ENCODE assay signal across 9 mouse cellular contexts in genomic region chr15:78875537-78875936, GRCm38 (mm10). TPM values are rescaled to one million over a fixed set of nuclear protein-coding genes. Genes with fewer than 3 reads are reported as not detected.
A peak's percentile ranks its signal among the peaks of the same experiment; 100 is the strongest.
DNase-seq lines count a peak whose midpoint lies in the region; ATAC-seq and TF ChIP-seq lines count a peak whose summit lies in the region.
"Had no signal": no experiment of that assay in that cellular context is flagged by ENCODE, and none has a peak within 500 bp of the region (broad histone marks: within the 10 kb centered on the region; RNA-seq: fewer than 3 reads in every experiment).

No protein-coding gene starts in this region.

- peak overlapping the region; percentile 97 for H3K27ac ChIP-seq in kidney, postnatal 0 days
- H3K27ac ChIP-seq in forebrain, embryonic 12.5 days = peak overlapping the region; percentile 98
- peak overlapping the region; percentile 60; the same call in 1 of the 2 replicates for H3K27ac ChIP-seq in limb, embryonic 11.5 days (replicated peaks; ENCODE audit: low read depth, low read length)
- peak overlapping the region; percentile 99 for H3K27ac ChIP-seq in neural tube, embryonic 15.5 days (replicated peaks)

- DNase-seq in kidney, postnatal 0 days (ENCODE audit: low spot score) = no peak
- DNase-seq in kidney, postnatal 10 days = no peak
- DNase-seq in limb, embryonic 11.5 days (ENCODE audit: low spot score) = no peak
- DNase-seq in layer of hippocampus, adult 11-12 months (ENCODE audit: low spot score) = no peak
- no peak for DNase-seq in adrenal gland, postnatal 10 days

- H3K4me2 ChIP-seq in kidney, postnatal 0 days (ENCODE audit: low read length) = peak overlapping the region; percentile 78; the same call in 1 of the 2 replicates
- H3K4me2 ChIP-seq in forebrain, embryonic 12.5 days = no peak overlapping the region
- H3K4me2 ChIP-seq in limb, embryonic 11.5 days (ENCODE audit: low read depth, severe bottlenecking) = no peak overlapping the region; the same call in 1 of the 2 replicates
- H3K4me2 ChIP-seq in neural tube, embryonic 15.5 days = peak overlapping the region; percentile 90

- H3K4me1 ChIP-seq in kidney, postnatal 0 days (replicated peaks; ENCODE audit: insufficient read depth, low read length) = peaks cover 14% of the 10 kb centered on the region; the same call in 1 of the 2 replicates
- peaks cover 42% of the 10 kb centered on the region for H3K4me1 ChIP-seq in forebrain, embryonic 12.5 days
- H3K4me1 ChIP-seq in limb, embryonic 11.5 days (ENCODE audit: control insufficient read depth, insufficient read depth, low read length) = peaks cover 15% of the 10 kb centered on the region
- peaks cover 41% of the 10 kb centered on the region for H3K4me1 ChIP-seq in neural tube, embryonic 15.5 days

- TF ChIP-seq CTCF in kidney, postnatal 0 days (IDR thresholded peaks at IDR 0.05; ENCODE audit: low read depth) = no peak

- 71% methylated on average over 5 of the region's 5 CpGs for WGBS in kidney, postnatal 0 days
- WGBS in forebrain, embryonic 12.5 days = 84% methylated on average over 5 of the region's 5 CpGs
- 75% methylated on average over 5 of the region's 5 CpGs for WGBS in limb, embryonic 11.5 days
- WGBS in neural tube, embryonic 15.5 days = 77% methylated on average over 5 of the region's 5 CpGs

- 0 out of 2 replicates have a peak overlapping the region, but pooled peaks have one; percentile 58 for H3K4me3 ChIP-seq in kidney, postnatal 0 days (replicated peaks; ENCODE audit: low read depth, low read length)
- no peak overlapping the region for H3K4me3 ChIP-seq in forebrain, embryonic 12.5 days (replicated peaks)
- no peak overlapping the region for H3K4me3 ChIP-seq in limb, embryonic 11.5 days (ENCODE audit: low read depth, low read length)
- peak overlapping the region; percentile 79 for H3K4me3 ChIP-seq in neural tube, embryonic 15.5 days (replicated peaks)

- ATAC-seq in kidney, postnatal 0 days (replicated peaks; ENCODE audit: low FRiP score, low read depth) = no peak
- ATAC-seq in forebrain, embryonic 12.5 days (ENCODE audit: low FRiP score) = no peak
- no peak for ATAC-seq in limb, embryonic 11.5 days (ENCODE audit: insufficient number of reproducible peaks, low FRiP score, low TSS enrichment, low read depth)
- ATAC-seq in neural tube, embryonic 15.5 days (ENCODE audit: low FRiP score) = no peak

- no peaks in the 10 kb centered on the region for H3K9me3 ChIP-seq in kidney, postnatal 0 days (replicated peaks; ENCODE audit: low read length)
- H3K9me3 ChIP-seq in forebrain, embryonic 12.5 days = no peaks in the 10 kb centered on the region
- H3K9me3 ChIP-seq in limb, embryonic 11.5 days (ENCODE audit: control insufficient read depth, low read length) = no peaks in the 10 kb centered on the region
- no peaks in the 10 kb centered on the region for H3K9me3 ChIP-seq in neural tube, embryonic 15.5 days (replicated peaks)

- H3K9ac ChIP-seq in kidney, postnatal 0 days (ENCODE audit: low read depth, low read length) = no peak overlapping the region; the same call in 1 of the 2 replicates
- H3K9ac ChIP-seq in forebrain, embryonic 12.5 days = peak overlapping the region; percentile 87; the same call in 1 of the 2 replicates
- no peak overlapping the region for H3K9ac ChIP-seq in limb, embryonic 11.5 days (ENCODE audit: low read length)
- H3K9ac ChIP-seq in neural tube, embryonic 15.5 days (replicated peaks) = peak overlapping the region; percentile 81

- H3K27me3 ChIP-seq in kidney, postnatal 0 days (ENCODE audit: insufficient read depth, low read length) = no peaks in the 10 kb centered on the region
- H3K27me3 ChIP-seq in forebrain, embryonic 12.5 days = no peaks in the 10 kb centered on the region
- H3K27me3 ChIP-seq in limb, embryonic 11.5 days (ENCODE audit: control insufficient read depth, insufficient read depth, low read length) = no peaks in the 10 kb centered on the region
- H3K27me3 ChIP-seq in neural tube, embryonic 15.5 days (replicated peaks) = no peaks in the 10 kb centered on the region
- H3K27me3 ChIP-seq: Patski had no signal

- H3K36me3 ChIP-seq in kidney, postnatal 0 days (ENCODE audit: insufficient read depth, low read length) = 0 out of 2 replicates have a peak, but pooled peaks cover 2% of the 10 kb centered on the region
- H3K36me3 ChIP-seq in forebrain, embryonic 12.5 days (replicated peaks) = peaks cover 9% of the 10 kb centered on the region; the same call in 1 of the 2 replicates
- no peaks in the 10 kb centered on the region for H3K36me3 ChIP-seq in limb, embryonic 11.5 days (ENCODE audit: control insufficient read depth, insufficient read depth, low read length)
- no peaks in the 10 kb centered on the region for H3K36me3 ChIP-seq in neural tube, embryonic 15.5 days

RNA-seq across cellular contexts. Expression of gene Gga1, which starts 1.5 kb away (rescaled TPM):
- polyA plus RNA-seq in kidney, postnatal 0 days (2015; fragmentation: Nextera tagmentation; extraction: Ambion mirVana) = 41.5 and 42.8 TPM in 2 replicates
- 53.6 and 56.4 TPM in 2 replicates for polyA plus RNA-seq in forebrain, embryonic 12.5 days (2016; fragmentation: Nextera tagmentation; extraction: Ambion mirVana)
- polyA plus RNA-seq in limb, embryonic 11.5 days (2014; fragmentation: Nextera tagmentation; extraction: Ambion mirVana) = 30.9 and 32.7 TPM in 2 replicates
- 42.6 and 44.1 TPM in 2 replicates for polyA plus RNA-seq in neural tube, embryonic 15.5 days (2015; fragmentation: Nextera tagmentation; extraction: Ambion mirVana)
- total RNA-seq in adrenal gland, postnatal 10 days (2021) = 10 to 100 TPM; 48.8 to 50.6 TPM

RNA-seq across cellular contexts. Expression of gene Lgals2, which starts 20.2 kb away (rescaled TPM):
- 0.91 and 1.2 TPM in 2 replicates for polyA plus RNA-seq in kidney, postnatal 0 days (2015; fragmentation: Nextera tagmentation; extraction: Ambion mirVana)
- polyA plus RNA-seq in forebrain, embryonic 12.5 days (2016; fragmentation: Nextera tagmentation; extraction: Ambion mirVana) = not detected in 2 replicates
- polyA plus RNA-seq in limb, embryonic 11.5 days (2014; fragmentation: Nextera tagmentation; extraction: Ambion mirVana) = not detected in 2 replicates
- 26.1 TPM in 1 of 2 replicates, not detected in the other for polyA plus RNA-seq in neural tube, embryonic 15.5 days (2015; fragmentation: Nextera tagmentation; extraction: Ambion mirVana)
- total RNA-seq in adrenal gland, postnatal 10 days (2021) = 1 to 10 TPM; 1.8 to 5.1 TPM

RNA-seq across cellular contexts. Expression of gene Gm49510, which starts 23.9 kb away (rescaled TPM):
- 0.30 TPM in 1 of 2 replicates, not detected in the other for polyA plus RNA-seq in kidney, postnatal 0 days (2015; fragmentation: Nextera tagmentation; extraction: Ambion mirVana)
- polyA plus RNA-seq in forebrain, embryonic 12.5 days (2016; fragmentation: Nextera tagmentation; extraction: Ambion mirVana) = 0.18 TPM in 1 of 2 replicates, not detected in the other
- 0.92 and 1.0 TPM in 2 replicates for polyA plus RNA-seq in limb, embryonic 11.5 days (2014; fragmentation: Nextera tagmentation; extraction: Ambion mirVana)
- not detected in 2 replicates for polyA plus RNA-seq in neural tube, embryonic 15.5 days (2015; fragmentation: Nextera tagmentation; extraction: Ambion mirVana)
- total RNA-seq in adrenal gland, postnatal 10 days (2021) = not detected
- polyA plus RNA-seq: gonadal fat pad, adult 2 months had no signal

RNA-seq across cellular contexts. Expression of gene Sh3bp1, which starts 24.0 kb away (rescaled TPM):
- 19.6 and 24.6 TPM in 2 replicates for polyA plus RNA-seq in kidney, postnatal 0 days (2015; fragmentation: Nextera tagmentation; extraction: Ambion mirVana)
- polyA plus RNA-seq in forebrain, embryonic 12.5 days (2016; fragmentation: Nextera tagmentation; extraction: Ambion mirVana) = 10.3 TPM in 2 replicates
- polyA plus RNA-seq in limb, embryonic 11.5 days (2014; fragmentation: Nextera tagmentation; extraction: Ambion mirVana) = 45.0 and 50.9 TPM in 2 replicates
- 3.7 and 16.9 TPM in 2 replicates for polyA plus RNA-seq in neural tube, embryonic 15.5 days (2015; fragmentation: Nextera tagmentation; extraction: Ambion mirVana)
- total RNA-seq in adrenal gland, postnatal 10 days (2021) = 10 to 100 TPM; 11.7 to 17.1 TPM

RNA-seq across cellular contexts. Expression of gene Cdc42ep1, which starts 33.1 kb away (rescaled TPM):
- polyA plus RNA-seq in kidney, postnatal 0 days (2015; fragmentation: Nextera tagmentation; extraction: Ambion mirVana) = 51.4 and 57.1 TPM in 2 replicates
- 7.7 and 8.4 TPM in 2 replicates for polyA plus RNA-seq in forebrain, embryonic 12.5 days (2016; fragmentation: Nextera tagmentation; extraction: Ambion mirVana)
- 11.2 and 12.6 TPM in 2 replicates for polyA plus RNA-seq in limb, embryonic 11.5 days (2014; fragmentation: Nextera tagmentation; extraction: Ambion mirVana)
- 12.0 and 16.2 TPM in 2 replicates for polyA plus RNA-seq in neural tube, embryonic 15.5 days (2015; fragmentation: Nextera tagmentation; extraction: Ambion mirVana)
- total RNA-seq in adrenal gland, postnatal 10 days (2021) = 10 to 100 TPM; 40.9 to 48.6 TPM

Comparison
In these comparisons a context has a peak if more than half of its experiments do, and no peak if none do; other contexts are left out.
1. H3K4me2 ChIP-seq: peak in kidney, postnatal 0 days (single experiment) and neural tube, embryonic 15.5 days (single experiment); none in forebrain, embryonic 12.5 days (single experiment) and limb, embryonic 11.5 days (single experiment).
2. H3K4me3 ChIP-seq: peak in kidney, postnatal 0 days (single experiment) and neural tube, embryonic 15.5 days (single experiment); none in forebrain, embryonic 12.5 days (single experiment) and limb, embryonic 11.5 days (single experiment).
3. H3K9ac ChIP-seq: peak in forebrain, embryonic 12.5 days (single experiment) and neural tube, embryonic 15.5 days (single experiment); none in kidney, postnatal 0 days (single experiment) and limb, embryonic 11.5 days (single experiment).
4. Peak in every context shown above with its lines, with median percentiles within 50 percentile points of each other: H3K27ac ChIP-seq.